Mouse (Mus musculus) left cerebral cortex, postnatal 10 days (tissue): ENCODE measurements around the gene Tectb. TPM values are rescaled to one million over a fixed set of nuclear protein-coding genes. Genes with fewer than 3 reads are reported as not detected.

Source experiments
- DNase-seq, 2 experiments: peaks; one replicate each; pipeline ENCODE4 v3.0.0; 2021 to 2022; ENCODE audit warnings: low spot score in 2 of 2, mixed read lengths in 1 of 2; ENCODE audit errors: extremely low spot score in 1 of 2
- intact Hi-C: fragments of 180-260 bp; cut with DNase I; formaldehyde crosslinking; loops from one replicate; pipeline ENCODE4 v1.15.1; 2025
- microRNA-seq: library from miRNA; unstranded; fragments of <30 nt; microRNA quantifications from one replicate; pipeline ENCODE4 v1.2.0, GENCODE M21; 2022
- total RNA-seq, 2 experiments: library from RNA; stranded (reverse); gene quantifications; 2 replicates each; pipeline ENCODE4 v1.2.3; 2021

The Tectb gene
- total RNA-seq, 2 experiments from 2014 or later, result 0.32 TPM; not detected in 1

DNA sequence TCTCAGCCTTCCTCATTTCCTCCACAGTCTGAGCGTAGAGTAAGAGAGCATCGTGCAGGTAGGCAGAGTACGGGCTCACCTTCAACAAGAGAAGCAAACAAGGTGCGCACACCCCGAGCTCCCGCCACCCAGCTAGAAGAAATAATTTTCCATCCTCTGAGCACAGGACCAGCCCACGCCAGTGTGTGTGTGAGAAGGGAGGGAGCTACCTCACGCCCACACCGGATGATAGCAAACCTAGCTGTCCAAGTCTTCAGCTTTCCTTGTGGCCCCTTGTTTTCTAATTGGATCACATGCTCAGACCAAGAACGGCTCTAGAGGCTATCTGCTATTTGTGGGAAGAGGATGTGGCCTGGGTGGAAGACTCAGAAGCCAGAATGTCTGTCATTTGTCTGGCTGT lies 50.5 kb downstream of the Tectb start:
- intact Hi-C loops, result no loop called here

DNA sequence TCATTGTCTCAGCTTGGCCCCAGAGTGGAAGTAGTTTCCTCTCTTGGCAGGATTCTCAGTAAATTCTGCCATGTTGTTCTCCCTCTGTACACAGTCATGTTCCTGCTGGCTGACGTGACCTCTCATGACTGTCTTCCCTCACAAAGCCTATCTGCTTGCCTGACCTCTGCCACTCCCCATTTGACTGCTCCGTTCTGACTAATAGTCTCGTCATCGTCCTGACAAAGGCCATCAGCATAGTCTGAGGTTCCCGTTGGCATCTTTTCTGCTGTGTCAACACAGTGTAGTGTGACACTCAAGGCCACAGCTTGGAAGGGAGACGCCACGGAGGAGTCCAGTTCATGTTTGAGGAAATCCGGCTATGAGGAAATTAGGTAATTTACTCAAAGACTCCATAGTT lies 51.6 kb downstream of the Tectb start:
- no peak for DNase-seq
- intact Hi-C loops, result no loop called here

More for the DNA sequence above, 50.5 kb downstream of the Tectb start:
- no peak for DNase-seq

DNA sequence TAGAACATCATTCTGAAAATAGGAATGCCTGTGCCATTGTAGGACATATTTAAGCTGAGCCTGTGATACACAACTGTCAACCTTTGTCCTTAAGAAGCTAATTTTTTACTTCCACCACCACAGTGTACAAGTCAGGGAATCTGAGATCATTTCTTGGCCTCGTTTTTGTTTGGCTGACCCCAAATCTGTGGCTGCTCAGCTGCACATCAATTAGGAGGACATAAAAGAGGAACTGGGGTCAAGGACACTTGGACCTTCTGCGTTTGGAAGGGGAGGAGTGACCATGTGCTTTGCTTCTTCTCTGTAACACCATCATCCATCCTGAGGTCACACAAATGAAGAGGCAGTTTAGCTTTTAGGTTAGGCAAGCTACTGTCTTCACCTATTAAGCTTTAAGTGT lies 55.5 kb downstream of the Tectb start:
- intact Hi-C loops, result no loop called here
- DNase-seq, result no peak

DNA sequence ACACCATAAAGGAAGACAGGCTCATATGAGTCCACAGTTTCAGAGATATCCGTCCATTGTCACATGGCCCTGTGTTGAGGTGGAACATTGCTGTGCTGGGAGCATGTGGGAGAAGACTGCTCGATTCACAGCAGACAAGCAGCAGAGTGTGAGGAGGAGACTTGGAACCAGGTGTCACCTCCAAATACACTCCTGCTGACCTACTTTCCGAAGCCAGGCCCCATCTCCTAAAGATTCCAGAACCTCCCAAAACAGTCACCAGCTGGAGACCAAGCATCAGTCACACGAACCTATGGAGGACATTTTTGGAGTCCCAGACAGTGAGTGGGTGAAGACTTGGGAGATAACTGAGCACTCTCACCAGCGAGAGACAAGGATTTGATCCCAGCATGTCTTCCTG lies 56.0 kb downstream of the Tectb start:
- intact Hi-C loops, result no loop called here
- DNase-seq, result no peak

DNA sequence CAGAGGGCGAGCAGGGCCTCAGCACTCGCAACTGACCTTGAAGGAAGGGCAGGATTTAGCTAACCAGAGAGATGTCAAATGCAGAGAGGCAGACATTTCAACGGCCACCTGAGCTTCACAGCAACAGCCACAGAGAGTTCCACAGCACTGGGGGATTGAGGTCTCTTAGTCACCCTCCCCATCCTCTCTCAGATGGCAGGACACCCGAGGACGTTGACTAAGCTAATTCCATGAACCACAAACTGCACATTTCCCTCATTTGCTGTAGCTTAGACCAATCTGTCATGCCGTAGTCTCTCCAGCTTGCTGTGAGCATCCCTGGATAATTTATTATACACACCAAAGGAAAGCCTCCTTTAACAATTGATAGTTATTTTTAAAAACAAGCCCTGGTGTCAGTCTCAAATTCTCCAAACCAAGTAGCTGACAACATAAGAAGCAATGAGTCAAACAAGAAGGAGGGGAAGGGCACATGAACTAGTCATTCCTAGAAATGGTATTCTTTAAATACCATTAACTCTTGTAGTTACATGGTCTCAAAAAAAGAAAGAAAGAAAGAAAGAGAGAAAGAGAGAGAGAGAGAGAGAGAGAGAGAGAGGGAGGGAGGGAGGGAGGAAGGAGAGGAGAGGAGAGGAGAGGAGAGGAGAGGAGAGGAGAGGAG lies 59.4 kb downstream of the Tectb start:
- no peak for DNase-seq
- intact Hi-C loops, result no loop called here

- no peak for DNase-seq
- intact Hi-C loops, result no loop called here
These were observed 60.7 kb downstream of the Tectb start, which contains the start of gene Gucy2g for GRCm38 (mm10) chr19:55241186-55241645. Gucy2g (minus strand) TSS chr19:55241236.

GRCm38 (mm10) chr19:55244791-55245231 lies 64.3 kb downstream of the Tectb start:
- DNase-seq, result peak in 1 of 2 experiments; percentile 82
- intact Hi-C loops, result no loop called here

Small RNA genes within 50 kb of the gene (microRNA-seq; reads per million reads assigned to microRNA genes)
- 5.5 reads per million, percentile 19 among the genes with 10 or more reads in this experiment for gene Mir6715

Other genes with a start within 250 kb of the Tectb start
- gene Gpam, start 53.5 kb upstream of the Tectb start, total RNA-seq, result 10 to 100 TPM; 59.1 to 60.1 TPM
- gene Gucy2g, start 60.5 kb downstream of the Tectb start, total RNA-seq, result 1 to 10 TPM; 2.4 to 2.7 TPM
- gene Acsl5, start 71.2 kb downstream of the Tectb start, total RNA-seq, result 10 to 100 TPM; 38.9 to 40.2 TPM
- 10 to 100 TPM; 25.6 to 26.8 TPM for gene Zdhhc6, start 135.3 kb downstream of the Tectb start, total RNA-seq
- 10 to 100 TPM; 58.0 to 61.1 TPM for gene Vti1a, start 135.6 kb downstream of the Tectb start, total RNA-seq